Mouse (Mus musculus) heart, embryonic 13.5 days (tissue): ENCODE results near the gene Hspa5. TPM values are rescaled to one million over a fixed set of nuclear protein-coding genes. Genes with fewer than 3 reads are reported as not detected.
"Not testable (repeated sequence)": the region's sequence is repeated elsewhere in the genome, so short reads cannot be mapped to it uniquely, and the experiment has no call there.

Experiments
- ATAC-seq: fragments of 200-750 bp; cut with Nextera tagmentation; 2 replicates; pipeline ENCODE4 v1.8.0; 2017; ENCODE audit warnings: moderate TSS enrichment; ENCODE audit not compliant: insufficient number of reproducible peaks, low FRiP score, low TSS enrichment; ENCODE audit errors: extremely low read depth
- H3K27ac ChIP-seq: fragments of 300-500 bp; sonication (generic); replicated peaks from 2 replicates; pipeline ENCODE4 v1.5.1; 2015; ENCODE audit warnings: moderate library complexity, mild to moderate bottlenecking, inconsistent platforms
- H3K27me3 ChIP-seq: fragments of 300-500 bp; sonication (generic); replicated peaks from 2 replicates; pipeline ENCODE4 v1.6.1; 2015; ENCODE audit warnings: mild to moderate bottlenecking, inconsistent platforms
- H3K36me3 ChIP-seq: fragments of 300-500 bp; sonication (generic); 2 replicates; pipeline ENCODE4 v1.6.1; 2015; ENCODE audit warnings: mild to moderate bottlenecking, inconsistent platforms
- H3K4me1 ChIP-seq: fragments of 300-500 bp; sonication (generic); 2 replicates; pipeline ENCODE4 v1.6.1; 2015; ENCODE audit warnings: inconsistent platforms
- H3K4me2 ChIP-seq: fragments of 300-500 bp; sonication (generic); 2 replicates; pipeline ENCODE4 v1.6.1; 2015; ENCODE audit warnings: inconsistent platforms, mild to moderate bottlenecking, moderate library complexity
- H3K4me3 ChIP-seq: fragments of 300-500 bp; sonication (generic); 2 replicates; pipeline ENCODE4 v1.5.1; 2015; ENCODE audit warnings: moderate library complexity, mild to moderate bottlenecking, inconsistent platforms
- H3K9ac ChIP-seq: fragments of 300-500 bp; sonication (generic); 2 replicates; pipeline ENCODE4 v1.6.1; 2015; ENCODE audit warnings: inconsistent platforms, mild to moderate bottlenecking, moderate library complexity
- H3K9me3 ChIP-seq: fragments of 300-500 bp; sonication (generic); 2 replicates; pipeline ENCODE4 v1.6.1; 2016; ENCODE audit warnings: inconsistent platforms
- WGBS: fragments of 180-500 bp; shearing (Covaris S2); methylation state at CpG from one replicate; pipeline ENCODE4 v1.1.7; 2015; ENCODE audit warnings: mixed read lengths; 5-methylcytosine and 5-hydroxymethylcytosine counted together
- polyA plus RNA-seq: library from polyadenylated mRNA; unstranded; fragments of >200 nt; fragmentation: Nextera tagmentation; extraction: Ambion mirVana; gene quantifications from 2 replicates; pipeline ENCODE4 v1.2.1, GENCODE M21; 2015

Hspa5 gene
- polyA plus RNA-seq, 1 experiment from 2014 or later: 631 TPM

DNA sequence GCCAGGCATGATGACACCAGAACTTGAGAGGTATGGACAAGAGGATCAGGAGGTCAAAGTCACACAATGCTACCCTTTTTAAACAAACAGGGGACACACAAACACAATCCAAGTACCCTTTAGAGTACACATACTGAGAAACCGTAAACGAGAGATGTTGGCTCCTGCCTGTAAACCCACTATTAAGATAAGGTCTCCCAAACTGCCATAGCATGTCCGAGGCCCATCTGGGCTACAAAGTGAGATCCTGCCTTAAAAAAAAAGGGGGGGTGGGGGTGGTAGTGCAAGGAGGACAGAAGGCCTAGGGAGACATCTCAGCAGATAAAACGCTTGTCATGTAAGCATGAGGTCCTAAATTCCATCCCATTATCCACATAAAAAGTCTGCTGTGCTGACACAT is 23.3 kb upstream of the Hspa5 start:
- H3K27me3 ChIP-seq: no peaks in the 10 kb centered on the region
- H3K9ac ChIP-seq: no peak overlapping the region
- H3K36me3 ChIP-seq: peaks cover 18% of the 10 kb centered on the region
- no peaks in the 10 kb centered on the region for H3K9me3 ChIP-seq
- 76% methylated on average over 4 of the region's 4 CpGs for WGBS
- H3K4me2 ChIP-seq: no peak overlapping the region
- no peak overlapping the region for H3K27ac ChIP-seq
- ATAC-seq: no peak
- H3K4me3 ChIP-seq: no peak overlapping the region
- H3K4me1 ChIP-seq: peaks cover 31% of the 10 kb centered on the region

DNA sequence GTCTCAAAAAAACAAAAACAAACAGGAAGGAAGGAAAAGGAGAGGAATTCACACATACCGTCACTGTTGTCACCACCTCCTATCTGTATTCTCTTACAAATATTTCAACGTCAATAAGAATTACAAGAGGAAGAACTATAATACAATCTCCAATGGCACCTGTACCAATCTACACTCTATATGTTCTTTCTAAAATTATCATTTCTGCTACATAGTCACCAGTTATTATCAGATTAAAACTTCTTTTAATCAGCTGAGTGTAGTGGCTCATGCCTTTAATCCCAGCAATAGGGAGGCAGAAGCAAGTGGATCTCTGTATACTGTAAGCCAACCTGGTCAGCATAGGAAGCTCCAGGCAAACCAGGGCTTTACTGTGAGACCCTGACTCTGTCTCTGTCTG is 21.5 kb upstream of the Hspa5 start:
- Histone ChIP-seq H3K4me2 (no peak overlapping the region), H3K4me3 (no peak overlapping the region), H3K9ac (no peak overlapping the region), H3K4me1 (peaks cover 35% of the 10 kb centered on the region), H3K36me3 (peaks cover 8% of the 10 kb centered on the region; the same call in 1 of the 2 replicates), H3K27ac (no peak overlapping the region), H3K9me3 (no peaks in the 10 kb centered on the region), H3K27me3 (no peaks in the 10 kb centered on the region)
- WGBS: 45% methylated on average over 2 of the region's 2 CpGs
- ATAC-seq: no peak

DNA sequence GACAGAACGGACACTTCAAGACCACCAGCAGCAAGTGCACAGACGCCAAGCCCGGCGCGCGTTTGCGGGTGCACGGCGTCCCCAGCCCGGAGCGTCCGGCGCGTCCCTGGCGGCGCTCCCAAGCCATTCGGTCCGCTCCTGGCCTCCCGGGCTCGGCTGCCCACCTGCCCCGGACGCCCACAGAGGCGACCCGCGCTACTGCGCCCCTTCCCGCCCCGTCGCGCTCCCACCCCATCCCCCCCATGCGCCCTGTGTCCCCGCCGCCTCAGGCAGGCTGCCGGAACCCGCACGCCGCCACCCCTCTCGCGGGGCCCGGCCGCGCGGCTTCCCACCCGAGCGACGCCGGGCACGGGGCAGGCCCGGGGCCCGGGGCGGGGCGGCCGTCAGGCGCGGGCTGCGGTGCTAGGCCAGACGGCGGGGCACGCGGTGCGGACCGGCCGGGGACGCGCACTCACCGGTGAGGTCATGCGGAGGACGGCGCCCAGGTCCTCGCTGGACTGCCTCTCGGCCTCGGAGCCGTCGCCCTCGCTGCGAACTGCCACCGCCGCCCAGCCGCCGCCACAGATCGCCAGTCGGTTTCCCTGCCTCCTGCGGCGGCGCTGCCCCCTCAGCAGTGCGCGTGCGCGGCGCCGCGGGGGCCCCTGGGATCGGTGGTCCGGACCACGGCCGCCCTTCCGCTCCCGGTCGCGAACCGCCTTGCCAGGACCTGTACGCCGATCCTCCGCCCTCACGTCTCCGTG is 17.8 kb upstream of the Hspa5 start:
- Histone ChIP-seq H3K36me3 (no peaks in the 10 kb centered on the region), H3K4me1 (peaks cover 34% of the 10 kb centered on the region), H3K27me3 (no peaks in the 10 kb centered on the region), H3K9ac (peak overlapping the region; percentile 99), H3K4me3 (peak overlapping the region; percentile 97), H3K27ac (peak overlapping the region; percentile 97), H3K4me2 (peak overlapping the region; percentile 71), H3K9me3 (no peaks in the 10 kb centered on the region)
- WGBS: under 1% methylated on average over 103 of the region's 106 CpGs
- peak; percentile 91 for ATAC-seq

DNA sequence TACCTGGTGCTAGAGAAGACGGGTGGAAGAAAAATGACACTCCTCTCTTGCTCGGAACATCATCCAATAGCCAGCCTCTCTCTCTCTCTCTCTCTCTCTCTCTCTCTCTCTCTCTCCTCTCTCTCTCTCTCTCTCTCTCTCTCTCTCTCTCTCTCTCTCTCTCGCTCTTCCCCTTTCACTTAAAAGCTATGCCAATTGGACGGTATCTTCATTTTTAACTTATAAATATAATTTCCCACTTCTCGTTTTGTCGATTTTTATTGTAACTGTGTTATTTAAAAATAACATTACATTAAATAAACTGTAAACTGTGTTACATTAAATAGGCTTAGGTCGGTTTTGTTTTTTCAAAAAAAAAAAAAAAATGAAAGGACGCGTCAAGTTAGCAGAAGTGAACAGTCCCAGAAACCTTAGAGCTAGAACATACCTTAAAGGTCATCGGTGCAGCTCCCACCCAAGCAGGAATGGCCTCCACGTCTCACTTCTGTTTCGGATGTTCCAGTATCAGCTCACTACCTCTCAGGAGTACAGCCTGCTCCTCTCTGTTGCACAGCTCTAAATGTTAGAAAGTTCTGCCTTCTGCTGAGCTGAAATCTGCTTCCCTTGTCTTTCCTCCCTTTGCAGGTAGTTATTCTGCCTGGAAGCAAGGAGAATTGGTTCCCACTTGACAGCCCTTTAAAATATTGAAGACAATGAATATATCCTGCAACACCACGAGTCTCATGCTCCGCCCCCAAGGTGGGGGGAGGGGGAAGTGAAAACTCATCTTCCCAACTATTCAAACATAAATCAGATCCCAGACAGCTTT is 17.0 kb upstream of the Hspa5 start, which contains the start of gene Gapvd1:
Gapvd1 (minus strand) TSS at position 682 of the 808 bp plus-strand sequence.
- no peak for ATAC-seq
- Histone ChIP-seq H3K9ac (peak within 1 kb of the TSS; percentile 99), H3K4me3 (peak within 1 kb of the TSS; percentile 97), H3K36me3 (no peaks in the 10 kb centered on the region), H3K27me3 (no peaks in the 10 kb centered on the region), H3K27ac (peak within 1 kb of the TSS; percentile 97), H3K9me3 (no peaks in the 10 kb centered on the region), H3K4me1 (peaks cover 34% of the 10 kb centered on the region), H3K4me2 (peak within 1 kb of the TSS; percentile 71)
- WGBS: under 1% methylated on average over 14 of the region's 14 CpGs

DNA sequence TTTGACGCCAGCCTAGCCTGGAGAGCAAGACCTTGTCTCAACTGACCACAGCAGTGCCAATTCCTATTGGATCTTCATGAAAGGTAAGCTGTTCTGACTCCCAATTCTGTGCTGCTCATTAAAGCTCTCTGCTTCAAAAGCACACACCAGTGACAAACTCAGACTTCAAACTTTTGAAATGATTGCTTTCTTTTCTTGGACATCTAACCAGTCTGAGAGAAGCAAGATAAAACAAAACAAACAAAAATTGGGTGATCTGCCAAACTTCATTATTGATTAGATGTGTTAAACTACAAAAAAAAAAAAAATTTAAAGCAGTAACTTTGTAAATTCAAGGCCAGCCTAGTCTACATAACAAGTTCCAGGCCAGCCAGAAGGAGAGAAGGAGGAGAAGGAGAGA is 14.4 kb upstream of the Hspa5 start:
- no peak overlapping the region for H3K4me3 ChIP-seq
- WGBS: 52% methylated on average over 1 of the region's 1 CpGs
- H3K4me1 ChIP-seq: peaks cover 14% of the 10 kb centered on the region
- no peaks in the 10 kb centered on the region for H3K9me3 ChIP-seq
- H3K36me3 ChIP-seq: no peaks in the 10 kb centered on the region
- no peak overlapping the region for H3K27ac ChIP-seq
- no peaks in the 10 kb centered on the region for H3K27me3 ChIP-seq
- H3K4me2 ChIP-seq: no peak overlapping the region
- ATAC-seq: no peak
- no peak overlapping the region for H3K9ac ChIP-seq

DNA sequence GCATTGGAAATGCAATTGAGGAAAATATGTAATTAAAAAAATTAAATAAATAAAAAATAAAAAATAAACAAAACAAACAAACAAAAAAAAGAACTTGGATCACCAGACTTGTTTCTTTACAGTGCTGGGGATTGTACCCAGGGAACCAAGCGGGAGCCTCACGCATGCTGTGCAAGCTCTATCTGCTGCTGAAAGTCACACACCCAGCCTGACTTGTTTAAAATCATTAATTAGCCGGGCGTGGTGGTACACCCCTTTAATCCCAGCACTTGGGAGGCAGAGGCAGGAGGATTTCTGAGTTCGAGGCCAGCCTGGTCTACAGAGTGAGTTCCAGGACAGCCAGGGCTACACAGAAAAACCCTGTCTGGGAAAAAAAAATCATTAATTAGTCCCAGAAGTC is 10.5 kb upstream of the Hspa5 start:
- WGBS: 78% methylated on average over 5 of the region's 5 CpGs
- not testable (repeated sequence) for H3K9me3 ChIP-seq, H3K4me2 ChIP-seq, H3K27me3 ChIP-seq, ATAC-seq, H3K27ac ChIP-seq, H3K4me3 ChIP-seq, H3K9ac ChIP-seq, H3K4me1 ChIP-seq, H3K36me3 ChIP-seq

DNA sequence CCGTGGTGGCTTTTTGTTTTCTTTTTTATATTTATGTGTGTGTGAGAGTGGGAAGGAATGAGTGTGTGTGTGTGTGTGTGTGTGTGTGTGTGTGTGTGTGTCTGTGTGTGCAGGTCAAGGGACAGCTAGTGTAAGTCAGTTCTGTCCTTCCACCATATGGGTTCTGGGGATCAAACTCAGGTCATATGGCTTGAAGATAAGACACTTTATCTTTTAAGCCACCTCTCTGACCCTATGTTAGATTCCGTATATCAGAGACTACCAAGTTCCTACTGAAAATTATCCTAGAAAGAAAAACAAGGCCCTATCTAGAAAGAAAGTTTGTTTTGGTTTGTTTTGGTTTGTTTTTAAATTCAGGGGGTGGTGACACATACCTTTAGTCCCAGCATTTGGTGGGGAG is 9.6 kb upstream of the Hspa5 start:
- no peak for ATAC-seq
- Histone ChIP-seq H3K4me3 (no peak overlapping the region), H3K36me3 (no peaks in the 10 kb centered on the region), H3K27ac (no peak overlapping the region), H3K4me1 (no peaks in the 10 kb centered on the region), H3K27me3 (no peaks in the 10 kb centered on the region), H3K4me2 (no peak overlapping the region), H3K9me3 (no peaks in the 10 kb centered on the region), H3K9ac (no peak overlapping the region)
- WGBS: 48% methylated on average over 2 of the region's 2 CpGs

DNA sequence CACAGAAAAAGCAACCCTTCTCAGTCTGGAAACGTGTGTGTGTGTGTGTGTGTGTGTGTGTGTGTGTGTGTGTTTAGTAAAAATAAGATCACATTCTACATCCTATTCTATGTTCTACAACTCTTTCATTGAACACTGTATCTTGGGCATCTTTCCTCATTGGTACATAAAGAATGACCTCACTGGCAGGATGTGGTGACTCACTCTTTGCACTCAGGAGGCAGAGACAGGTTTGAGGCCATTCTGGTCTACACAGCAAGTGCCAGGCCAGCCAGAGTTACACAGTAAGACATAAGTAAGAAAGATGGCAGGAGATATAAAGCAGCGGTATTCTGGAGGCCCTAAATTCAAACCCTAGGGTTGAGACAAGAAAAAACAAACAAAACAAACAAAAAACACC is 8.9 kb upstream of the Hspa5 start:
- WGBS: 63% methylated on average over 2 of the region's 2 CpGs

DNA sequence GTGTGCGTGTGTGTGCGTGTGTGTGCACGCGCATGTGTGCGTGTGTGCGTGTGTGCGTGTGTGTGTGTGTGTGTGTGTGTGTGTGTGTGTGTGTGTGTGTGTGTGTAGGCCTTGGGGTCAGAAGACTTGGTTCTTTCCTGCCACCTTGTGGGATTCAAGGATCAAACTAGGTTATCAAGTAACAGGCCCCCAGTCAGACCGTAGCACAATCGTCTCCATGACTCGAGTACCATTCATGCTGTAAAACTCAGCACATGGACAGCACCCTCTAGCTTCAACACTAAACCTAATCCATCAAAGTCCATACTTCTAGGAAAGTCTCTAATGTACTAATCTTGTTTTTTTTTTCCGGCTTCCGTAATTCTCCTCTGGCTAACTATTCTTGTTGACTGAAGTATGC is 7.0 kb upstream of the Hspa5 start:
- Histone ChIP-seq H3K9me3 (no peaks in the 10 kb centered on the region), H3K36me3 (no peaks in the 10 kb centered on the region), H3K27ac (no peak overlapping the region), H3K4me3 (no peak overlapping the region), H3K9ac (no peak overlapping the region), H3K27me3 (no peaks in the 10 kb centered on the region), H3K4me1 (no peaks in the 10 kb centered on the region), H3K4me2 (no peak overlapping the region)
- no peak for ATAC-seq
- 83% methylated on average over 5 of the region's 12 CpGs for WGBS

More for the DNA sequence above, 8.9 kb upstream of the Hspa5 start:
- ATAC-seq: no peak
- Histone ChIP-seq H3K36me3 (no peaks in the 10 kb centered on the region), H3K27ac (no peak overlapping the region), H3K9me3 (no peaks in the 10 kb centered on the region), H3K27me3 (no peaks in the 10 kb centered on the region), H3K4me3 (no peak overlapping the region), H3K4me2 (no peak overlapping the region), H3K4me1 (no peaks in the 10 kb centered on the region), H3K9ac (no peak overlapping the region)

DNA sequence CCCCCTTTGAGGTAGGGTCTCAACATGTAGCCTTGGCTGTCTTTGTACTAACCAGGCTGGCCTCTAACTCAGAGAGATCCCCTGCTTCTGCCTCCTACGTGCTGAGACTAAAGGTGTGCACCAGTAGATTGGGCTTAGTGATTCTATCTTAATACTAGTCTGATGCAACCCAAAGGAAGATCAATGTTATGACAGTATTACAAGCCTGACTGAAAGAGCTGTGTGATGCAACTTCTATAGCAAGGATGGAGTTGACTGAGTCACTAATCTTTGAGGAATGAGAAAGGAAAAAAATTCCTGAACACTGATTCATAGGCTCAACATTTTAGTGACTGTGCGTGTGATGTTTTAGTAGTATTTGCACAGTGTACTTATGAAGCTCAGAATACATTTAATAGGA is 1.7 kb upstream of the Hspa5 start:
- no peak overlapping the region for H3K27ac ChIP-seq
- no peak for ATAC-seq
- H3K4me3 ChIP-seq: peak overlapping the region; percentile 99
- no peaks in the 10 kb centered on the region for H3K9me3 ChIP-seq
- WGBS: 92% methylated on average over 2 of the region's 2 CpGs
- H3K4me2 ChIP-seq: peak overlapping the region; percentile 81
- peaks cover 32% of the 10 kb centered on the region for H3K4me1 ChIP-seq
- no peak overlapping the region for H3K9ac ChIP-seq
- H3K36me3 ChIP-seq: peaks cover 26% of the 10 kb centered on the region
- H3K27me3 ChIP-seq: no peaks in the 10 kb centered on the region

DNA sequence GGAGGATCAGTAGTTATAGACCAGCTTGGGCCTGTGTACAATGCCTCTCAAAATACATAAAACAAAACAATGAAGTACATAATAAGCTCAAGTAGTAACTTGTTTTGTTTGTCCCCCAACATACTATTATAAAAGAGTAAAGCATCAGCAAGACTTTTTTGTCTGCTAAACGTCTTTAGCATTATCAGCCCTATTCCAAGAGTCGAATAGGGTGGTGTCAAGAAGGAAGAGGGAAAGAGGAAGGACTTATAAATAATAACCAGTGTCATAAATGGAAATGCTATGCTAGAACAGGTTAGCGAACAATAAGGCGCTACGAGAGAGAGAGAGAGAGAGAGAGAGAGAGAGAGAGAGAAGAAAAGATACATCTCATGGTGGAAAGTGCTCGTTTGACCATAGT is 819 bp upstream of the Hspa5 start:
- H3K4me2 ChIP-seq: peak overlapping the region; percentile 81
- 2% methylated on average over 6 of the region's 6 CpGs for WGBS
- peaks cover 35% of the 10 kb centered on the region for H3K36me3 ChIP-seq
- H3K9me3 ChIP-seq: no peaks in the 10 kb centered on the region
- peak overlapping the region; percentile 99 for H3K4me3 ChIP-seq
- H3K27ac ChIP-seq: peak overlapping the region; percentile 93
- ATAC-seq: no peak
- peaks cover 41% of the 10 kb centered on the region for H3K4me1 ChIP-seq
- peak overlapping the region; percentile 98 for H3K9ac ChIP-seq
- no peaks in the 10 kb centered on the region for H3K27me3 ChIP-seq
